Mouse (Mus musculus) embryonic facial prominence, embryonic 15.5 days (tissue): ENCODE measurements at regions not wholly inside any gene's neighbourhood (a gene's known extent, or its start where the extent isn't known, plus 50 kb on each side); places are given as distances from the start of the nearest gene placed in this dataset.
A peak's percentile ranks its signal among the peaks of the same experiment; 100 is the strongest.

Experiments
- ATAC-seq: fragments of 200-750 bp; cut with Nextera tagmentation; 2 replicates; pipeline ENCODE4 v1.8.0; 2017; ENCODE audit warnings: low read depth, moderate TSS enrichment; ENCODE audit not compliant: insufficient number of reproducible peaks, low FRiP score, low TSS enrichment
- H3K27ac ChIP-seq: fragments of 300-500 bp; sonication (generic); replicated peaks from 2 replicates; pipeline ENCODE4 v1.5.1; 2015; ENCODE audit warnings: mild to moderate bottlenecking, inconsistent platforms
- H3K27me3 ChIP-seq: fragments of 300-500 bp; sonication (generic); 2 replicates; pipeline ENCODE4 v1.6.1; 2015; ENCODE audit warnings: inconsistent platforms
- H3K36me3 ChIP-seq: fragments of 300-500 bp; sonication (generic); 2 replicates; pipeline ENCODE4 v1.6.1; 2015; ENCODE audit warnings: mild to moderate bottlenecking, inconsistent platforms
- H3K4me1 ChIP-seq: fragments of 300-500 bp; sonication (generic); 2 replicates; pipeline ENCODE4 v1.6.1; 2015; ENCODE audit warnings: inconsistent platforms
- H3K4me2 ChIP-seq: fragments of 300-500 bp; sonication (generic); replicated peaks from 2 replicates; pipeline ENCODE4 v1.6.1; 2015; ENCODE audit warnings: mild to moderate bottlenecking, inconsistent platforms
- H3K4me3 ChIP-seq: fragments of 300-500 bp; sonication (generic); replicated peaks from 2 replicates; pipeline ENCODE4 v1.5.1; 2015; ENCODE audit warnings: mild to moderate bottlenecking, inconsistent platforms
- H3K9ac ChIP-seq: fragments of 300-500 bp; sonication (generic); 2 replicates; pipeline ENCODE4 v1.6.1; 2015; ENCODE audit warnings: inconsistent platforms
- H3K9me3 ChIP-seq: fragments of 300-500 bp; sonication (generic); replicated peaks from 2 replicates; pipeline ENCODE4 v1.6.1; 2016; ENCODE audit warnings: inconsistent platforms
- WGBS: fragments of 180-500 bp; shearing (Covaris S2); methylation state at CpG from one replicate; pipeline ENCODE4 v1.1.7; 2015; 5-methylcytosine and 5-hydroxymethylcytosine counted together

GRCm38 (mm10) chr7:145015463-145016085 lies 75.8 kb upstream of the Ccnd1 start:
- H3K4me3 ChIP-seq = no peak overlapping the region
- ATAC-seq = no peak
- H3K27me3 ChIP-seq = no peaks in the 10 kb centered on the region
- no peak overlapping the region for H3K9ac ChIP-seq
- no peak overlapping the region for H3K27ac ChIP-seq
- no peak overlapping the region for H3K4me2 ChIP-seq
- no peaks in the 10 kb centered on the region for H3K4me1 ChIP-seq
- 41% methylated on average over 22 of the region's 22 CpGs for WGBS
- H3K9me3 ChIP-seq = no peaks in the 10 kb centered on the region
- no peaks in the 10 kb centered on the region for H3K36me3 ChIP-seq

GRCm38 (mm10) chr7:145010757-145011156 lies 71.0 kb upstream of the Ccnd1 start:
- WGBS = 65% methylated on average over 4 of the region's 4 CpGs
- H3K4me2 ChIP-seq = no peak overlapping the region
- H3K4me1 ChIP-seq = no peaks in the 10 kb centered on the region
- H3K27me3 ChIP-seq = no peaks in the 10 kb centered on the region
- no peak overlapping the region for H3K9ac ChIP-seq
- no peaks in the 10 kb centered on the region for H3K9me3 ChIP-seq
- H3K27ac ChIP-seq = no peak overlapping the region
- H3K36me3 ChIP-seq = no peaks in the 10 kb centered on the region
- H3K4me3 ChIP-seq = no peak overlapping the region
- no peak for ATAC-seq

- Histone ChIP-seq H3K27ac (no peak overlapping the region), H3K4me3 (no peak overlapping the region), H3K9me3 (no peaks in the 10 kb centered on the region), H3K4me1 (no peaks in the 10 kb centered on the region), H3K27me3 (no peaks in the 10 kb centered on the region), H3K36me3 (no peaks in the 10 kb centered on the region), H3K9ac (no peak overlapping the region), H3K4me2 (no peak overlapping the region)
- WGBS = 39% methylated on average over 3 of the region's 3 CpGs
- no peak for ATAC-seq
Measured at GRCm38 (mm10) chr7:145010004-145010403, 70.3 kb upstream of the Ccnd1 start.

GRCm38 (mm10) chr7:145008662-145009333 lies 69.1 kb upstream of the Ccnd1 start:
- WGBS = 74% methylated on average over 7 of the region's 7 CpGs
- H3K9ac ChIP-seq = no peak overlapping the region
- no peaks in the 10 kb centered on the region for H3K9me3 ChIP-seq
- no peaks in the 10 kb centered on the region for H3K36me3 ChIP-seq
- ATAC-seq = no peak
- H3K4me1 ChIP-seq = no peaks in the 10 kb centered on the region
- no peak overlapping the region for H3K4me2 ChIP-seq
- H3K27me3 ChIP-seq = no peaks in the 10 kb centered on the region
- H3K4me3 ChIP-seq = no peak overlapping the region
- no peak overlapping the region for H3K27ac ChIP-seq

- Histone ChIP-seq H3K4me1 (0 out of 2 replicates have a peak, but pooled peaks cover under 1% of the 10 kb centered on the region), H3K27ac (no peak overlapping the region), H3K36me3 (no peaks in the 10 kb centered on the region), H3K27me3 (no peaks in the 10 kb centered on the region), H3K4me2 (no peak overlapping the region), H3K9ac (no peak overlapping the region), H3K4me3 (no peak overlapping the region), H3K9me3 (no peaks in the 10 kb centered on the region)
- no peak for ATAC-seq
- WGBS = 88% methylated on average over 2 of the region's 2 CpGs
Measured at GRCm38 (mm10) chr7:145007216-145007615, 67.5 kb upstream of the Ccnd1 start.

- WGBS = 41% methylated on average over 4 of the region's 4 CpGs
- Histone ChIP-seq H3K36me3 (no peaks in the 10 kb centered on the region), H3K27me3 (no peaks in the 10 kb centered on the region), H3K9me3 (no peaks in the 10 kb centered on the region), H3K4me3 (no peak overlapping the region), H3K4me1 (peaks cover 7% of the 10 kb centered on the region; the same call in 1 of the 2 replicates), H3K27ac (no peak overlapping the region), H3K4me2 (no peak overlapping the region), H3K9ac (no peak overlapping the region)
- peak; percentile 18; the same call in 1 of the 2 replicates for ATAC-seq
Measured at GRCm38 (mm10) chr7:145001503-145002084, 61.9 kb upstream of the Ccnd1 start.

GRCm38 (mm10) chr7:144999741-145000140 lies 60.0 kb upstream of the Ccnd1 start:
- Histone ChIP-seq H3K36me3 (no peaks in the 10 kb centered on the region), H3K9me3 (no peaks in the 10 kb centered on the region), H3K4me3 (no peak overlapping the region), H3K9ac (no peak overlapping the region), H3K4me1 (peaks cover 7% of the 10 kb centered on the region; the same call in 1 of the 2 replicates), H3K4me2 (no peak overlapping the region), H3K27me3 (no peaks in the 10 kb centered on the region), H3K27ac (no peak overlapping the region)
- 65% methylated on average over 3 of the region's 3 CpGs for WGBS
- ATAC-seq = no peak

GRCm38 (mm10) chr7:144996847-144997246 lies 57.1 kb upstream of the Ccnd1 start:
- no peak for ATAC-seq
- Histone ChIP-seq H3K4me3 (no peak overlapping the region), H3K9me3 (no peaks in the 10 kb centered on the region), H3K9ac (no peak overlapping the region), H3K36me3 (no peaks in the 10 kb centered on the region), H3K27ac (no peak overlapping the region), H3K4me2 (no peak overlapping the region), H3K27me3 (no peaks in the 10 kb centered on the region), H3K4me1 (peaks cover 3% of the 10 kb centered on the region; the same call in 1 of the 2 replicates)
- 49% methylated on average over 3 of the region's 3 CpGs for WGBS

GRCm38 (mm10) chr7:144994229-144994628 lies 54.5 kb upstream of the Ccnd1 start:
- WGBS = 65% methylated on average over 4 of the region's 4 CpGs
- no peak overlapping the region for H3K4me2 ChIP-seq

GRCm38 (mm10) chr7:144993566-144993965 lies 53.8 kb upstream of the Ccnd1 start:
- H3K4me1 ChIP-seq = no peaks in the 10 kb centered on the region
- H3K27me3 ChIP-seq = no peaks in the 10 kb centered on the region
- 88% methylated on average over 4 of the region's 4 CpGs for WGBS
- H3K4me2 ChIP-seq = no peak overlapping the region
- no peak overlapping the region for H3K27ac ChIP-seq
- H3K36me3 ChIP-seq = no peaks in the 10 kb centered on the region
- H3K4me3 ChIP-seq = no peak overlapping the region
- no peak for ATAC-seq
- H3K9me3 ChIP-seq = no peaks in the 10 kb centered on the region
- H3K9ac ChIP-seq = no peak overlapping the region

More at GRCm38 (mm10) chr7:144994229-144994628, 54.5 kb upstream of the Ccnd1 start:
- H3K36me3 ChIP-seq = no peaks in the 10 kb centered on the region
- H3K9me3 ChIP-seq = no peaks in the 10 kb centered on the region
- no peaks in the 10 kb centered on the region for H3K4me1 ChIP-seq
- H3K4me3 ChIP-seq = no peak overlapping the region
- no peak for ATAC-seq
- H3K27me3 ChIP-seq = no peaks in the 10 kb centered on the region
- H3K9ac ChIP-seq = no peak overlapping the region
- H3K27ac ChIP-seq = no peak overlapping the region

- 70% methylated on average over 1 of the region's 1 CpGs for WGBS
- H3K27me3 ChIP-seq = no peaks in the 10 kb centered on the region
- ATAC-seq = no peak
Measured at GRCm38 (mm10) chr7:144991760-144992159, 52.0 kb upstream of the Ccnd1 start.

More at GRCm38 (mm10) chr7:144991760-144992159, 52.0 kb upstream of the Ccnd1 start:
- Histone ChIP-seq H3K36me3 (no peaks in the 10 kb centered on the region), H3K27ac (no peak overlapping the region), H3K4me1 (no peaks in the 10 kb centered on the region), H3K4me2 (no peak overlapping the region), H3K9ac (no peak overlapping the region), H3K9me3 (no peaks in the 10 kb centered on the region), H3K4me3 (no peak overlapping the region)
